Mouse (Mus musculus): ENCODE measurements around the gene Dennd1b. TPM values are rescaled to one million over a fixed set of nuclear protein-coding genes. Genes with fewer than 3 reads are reported as not detected.
A peak's percentile ranks its signal among the peaks of the same experiment; 100 is the strongest.

The Dennd1b gene
- polyA plus RNA-seq, 1 experiment from 2014 or later = 11.1 TPM

DNA sequence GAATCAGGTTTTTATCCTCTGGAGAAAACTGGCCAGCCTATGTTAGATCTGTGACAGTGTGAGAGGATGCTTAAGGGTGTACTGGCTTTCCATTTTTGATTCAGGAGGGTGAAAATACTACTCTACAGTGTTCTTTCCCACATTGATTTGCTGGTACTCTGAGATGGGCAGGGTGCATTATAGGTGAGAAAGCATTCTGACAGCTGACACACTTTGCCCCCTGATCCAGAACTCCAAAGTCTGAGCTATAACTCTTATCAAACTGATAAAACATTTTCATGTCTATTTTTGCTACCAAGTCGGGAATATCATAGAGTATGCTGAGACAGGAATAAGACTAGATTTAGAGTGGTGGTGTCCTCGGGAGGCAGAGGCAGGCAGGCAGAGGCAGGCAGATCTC lies 2.3 kb downstream of the Dennd1b start:
- ATAC-seq (ENCODE audit: low FRiP score) = no peak
- Histone ChIP-seq H3K9ac (no peak overlapping the region), H3K9me3 (no peaks in the 10 kb centered on the region), H3K27ac (no peak overlapping the region), H3K4me3 (no peak overlapping the region), H3K36me3 (0 out of 2 replicates have a peak, but pooled peaks cover 12% of the 10 kb centered on the region), H3K27me3 (no peaks in the 10 kb centered on the region), H3K4me2 (no peak overlapping the region), H3K4me1 (replicated peaks) (peaks cover 8% of the 10 kb centered on the region)
- 90% methylated on average over 2 of the region's 2 CpGs for WGBS

GRCm38 (mm10) chr1:138967450-138967849 lies 4.2 kb downstream of the Dennd1b start:
- Histone ChIP-seq H3K36me3 (0 out of 2 replicates have a peak, but pooled peaks cover 12% of the 10 kb centered on the region), H3K4me3 (no peak overlapping the region), H3K9me3 (no peaks in the 10 kb centered on the region), H3K27me3 (no peaks in the 10 kb centered on the region), H3K27ac (no peak overlapping the region), H3K4me1 (replicated peaks) (peaks cover 8% of the 10 kb centered on the region), H3K4me2 (no peak overlapping the region), H3K9ac (no peak overlapping the region)
- no peak for ATAC-seq (ENCODE audit: low FRiP score)
- WGBS = 95% methylated on average over 7 of the region's 7 CpGs

GRCm38 (mm10) chr1:138970053-138970452 lies 6.8 kb downstream of the Dennd1b start:
- Histone ChIP-seq H3K27ac (no peak overlapping the region), H3K9ac (no peak overlapping the region), H3K4me1 (replicated peaks) (no peaks in the 10 kb centered on the region), H3K9me3 (no peaks in the 10 kb centered on the region), H3K4me3 (no peak overlapping the region), H3K4me2 (no peak overlapping the region), H3K27me3 (no peaks in the 10 kb centered on the region), H3K36me3 (0 out of 2 replicates have a peak, but pooled peaks cover 12% of the 10 kb centered on the region)
- no peak for ATAC-seq (ENCODE audit: low FRiP score)
- 85% methylated on average over 4 of the region's 4 CpGs for WGBS

DNA sequence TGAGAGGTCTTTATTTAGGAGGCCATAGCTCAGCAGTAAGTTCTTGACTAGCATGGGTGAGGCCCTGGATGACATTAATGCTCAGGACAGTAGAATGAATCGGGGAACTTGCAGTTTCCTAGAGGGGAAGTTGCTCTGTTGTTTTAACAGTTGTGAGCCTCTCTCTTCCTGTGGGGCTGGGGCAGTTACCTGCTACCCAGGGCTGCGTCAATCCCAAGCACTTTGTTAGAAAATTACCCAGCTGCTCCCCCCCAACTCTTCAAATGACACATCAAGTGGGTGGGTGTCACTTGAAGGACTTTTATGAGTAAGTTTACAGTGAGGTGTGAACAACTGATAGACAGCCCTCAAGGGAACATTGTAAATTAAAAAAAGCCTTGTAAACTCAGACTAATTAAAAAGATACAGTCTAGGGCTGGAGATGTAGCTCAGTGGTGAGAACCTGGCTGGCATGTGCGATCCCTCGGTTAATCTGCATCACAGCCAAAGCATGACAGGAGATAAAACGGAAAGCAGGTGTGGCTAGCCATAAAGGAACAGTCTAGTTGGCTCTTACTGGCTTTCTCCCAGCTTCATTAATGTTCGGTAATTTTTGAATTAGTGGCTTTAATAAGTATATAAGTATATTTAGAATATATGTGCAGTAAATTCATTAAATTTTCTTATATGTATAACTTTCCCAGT lies 10.4 kb downstream of the Dennd1b start:
- Histone ChIP-seq H3K9me3 (no peaks in the 10 kb centered on the region), H3K27me3 (no peaks in the 10 kb centered on the region), H3K4me2 (no peak overlapping the region), H3K36me3 (no peaks in the 10 kb centered on the region), H3K9ac (no peak overlapping the region), H3K4me3 (no peak overlapping the region), H3K27ac (no peak overlapping the region), H3K4me1 (replicated peaks) (no peaks in the 10 kb centered on the region)
- ATAC-seq (ENCODE audit: low FRiP score) = no peak
- WGBS = 87% methylated on average over 6 of the region's 6 CpGs

DNA sequence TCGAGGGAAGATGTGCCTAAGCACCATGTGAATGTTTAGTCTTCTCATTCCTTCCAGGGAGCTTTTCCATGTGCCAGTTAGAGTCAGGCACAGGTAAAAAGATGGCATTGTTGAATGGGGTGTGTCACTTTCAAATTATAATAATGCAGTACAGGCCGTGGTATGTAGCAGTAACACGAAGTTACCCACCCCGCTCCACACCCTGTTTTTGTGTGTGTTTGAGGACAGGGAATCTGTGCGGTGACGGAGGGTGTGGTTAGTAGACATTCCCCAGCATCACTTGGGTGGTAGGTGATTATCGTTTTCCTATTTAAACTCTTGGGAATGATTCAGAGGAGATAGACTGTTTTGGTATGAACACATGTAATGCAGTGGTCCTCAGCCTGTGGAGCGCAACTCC lies 11.6 kb downstream of the Dennd1b start:
- ATAC-seq (ENCODE audit: low FRiP score) = no peak
- 93% methylated on average over 8 of the region's 8 CpGs for WGBS
- no peak overlapping the region for H3K4me2 ChIP-seq
- H3K27ac ChIP-seq = no peak overlapping the region
- no peak overlapping the region for H3K4me3 ChIP-seq
- no peaks in the 10 kb centered on the region for H3K9me3 ChIP-seq
- no peaks in the 10 kb centered on the region for H3K36me3 ChIP-seq
- no peak overlapping the region for H3K9ac ChIP-seq
- no peaks in the 10 kb centered on the region for H3K27me3 ChIP-seq
- no peaks in the 10 kb centered on the region for H3K4me1 ChIP-seq (replicated peaks)

DNA sequence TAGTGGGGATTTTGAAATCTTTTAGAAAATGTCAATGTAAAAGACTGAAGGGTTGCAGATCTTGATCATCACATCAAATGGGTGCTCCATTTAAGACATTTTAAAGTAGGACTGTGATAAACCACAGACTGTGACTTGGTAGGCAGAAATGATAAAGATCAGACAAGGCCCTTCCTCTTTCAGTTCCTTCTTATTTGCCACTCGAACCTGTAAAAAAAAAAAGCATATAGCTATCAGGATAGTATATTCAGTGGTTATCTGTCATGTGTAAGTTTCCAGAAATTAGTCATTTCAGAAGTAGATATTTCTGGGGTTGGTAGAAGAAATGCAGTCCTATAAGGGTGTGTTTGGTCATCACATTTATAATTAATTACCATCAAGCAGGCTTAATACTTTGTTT lies 12.7 kb downstream of the Dennd1b start:
- Histone ChIP-seq H3K36me3 (no peaks in the 10 kb centered on the region), H3K4me1 (replicated peaks) (no peaks in the 10 kb centered on the region), H3K9me3 (no peaks in the 10 kb centered on the region), H3K4me2 (no peak overlapping the region), H3K9ac (no peak overlapping the region), H3K27me3 (no peaks in the 10 kb centered on the region), H3K4me3 (no peak overlapping the region), H3K27ac (no peak overlapping the region)
- no peak for ATAC-seq (ENCODE audit: low FRiP score)
- WGBS = 83% methylated on average over 1 of the region's 1 CpGs

- no peaks in the 10 kb centered on the region for H3K36me3 ChIP-seq
- peaks cover 22% of the 10 kb centered on the region for H3K4me1 ChIP-seq (replicated peaks)
- no peak for ATAC-seq (ENCODE audit: low FRiP score)
- no peak overlapping the region for H3K27ac ChIP-seq
- no peak overlapping the region for H3K4me3 ChIP-seq
- H3K27me3 ChIP-seq = no peaks in the 10 kb centered on the region
- H3K4me2 ChIP-seq = no peak overlapping the region
- 78% methylated on average over 7 of the region's 7 CpGs for WGBS
- no peak overlapping the region for H3K9ac ChIP-seq
- no peaks in the 10 kb centered on the region for H3K9me3 ChIP-seq
Measured at GRCm38 (mm10) chr1:138982203-138982602, 19.0 kb downstream of the Dennd1b start.

- Histone ChIP-seq H3K27ac (no peak overlapping the region; the same call in 1 of the 2 replicates), H3K36me3 (no peaks in the 10 kb centered on the region), H3K4me1 (replicated peaks) (peaks cover 22% of the 10 kb centered on the region), H3K4me2 (no peak overlapping the region), H3K9me3 (no peaks in the 10 kb centered on the region), H3K9ac (no peak overlapping the region), H3K27me3 (no peaks in the 10 kb centered on the region), H3K4me3 (no peak overlapping the region)
- 60% methylated on average over 5 of the region's 5 CpGs for WGBS
- 0 out of 2 replicates have a peak, but pooled peaks have one; percentile 32 for ATAC-seq (ENCODE audit: low FRiP score)
Measured at GRCm38 (mm10) chr1:138982611-138983010, 19.4 kb downstream of the Dennd1b start.

DNA sequence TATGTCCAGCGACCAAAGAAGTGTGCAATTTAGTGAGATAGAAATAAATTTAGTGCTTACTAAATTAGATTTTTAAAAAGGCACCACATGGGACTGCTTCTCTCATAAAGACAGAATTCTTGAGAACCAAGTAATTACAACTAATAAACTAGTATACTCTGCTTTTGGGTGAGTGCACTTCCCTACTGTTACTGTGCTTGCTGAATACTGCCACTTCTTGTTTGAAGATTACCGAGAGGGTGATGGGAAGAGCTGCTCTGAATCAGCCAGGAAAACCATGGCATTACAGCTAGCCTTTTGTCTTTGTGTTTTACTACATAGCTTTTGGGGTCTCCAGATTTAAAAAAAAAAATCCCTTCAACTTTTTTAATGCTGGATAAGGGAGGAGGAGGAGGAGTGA lies 19.8 kb downstream of the Dennd1b start:
- Histone ChIP-seq H3K9me3 (no peaks in the 10 kb centered on the region), H3K9ac (no peak overlapping the region), H3K36me3 (no peaks in the 10 kb centered on the region), H3K27ac (no peak overlapping the region), H3K27me3 (no peaks in the 10 kb centered on the region), H3K4me1 (replicated peaks) (peaks cover 22% of the 10 kb centered on the region), H3K4me3 (no peak overlapping the region), H3K4me2 (no peak overlapping the region)
- 69% methylated on average over 2 of the region's 2 CpGs for WGBS
- no peak for ATAC-seq (ENCODE audit: low FRiP score)

DNA sequence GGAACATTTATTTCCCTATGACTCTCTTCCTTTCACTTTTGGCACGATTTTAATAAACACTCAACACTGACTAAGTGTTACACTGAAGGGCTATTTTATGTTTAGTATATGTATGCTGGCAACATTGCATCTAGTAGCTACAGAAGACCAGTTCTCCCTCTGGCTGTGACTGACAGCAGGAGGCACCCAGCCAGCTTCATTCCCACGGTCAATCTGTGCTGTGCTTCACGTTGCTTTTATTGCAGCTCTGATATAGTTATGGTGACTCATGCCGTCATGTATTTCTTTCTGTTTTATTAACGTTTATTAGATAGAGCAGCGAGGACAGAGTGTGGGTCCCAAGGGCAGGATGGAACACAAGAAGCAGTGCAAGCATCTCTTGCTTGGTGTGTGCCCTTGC lies 20.2 kb downstream of the Dennd1b start:
- Histone ChIP-seq H3K27me3 (no peaks in the 10 kb centered on the region), H3K4me3 (no peak overlapping the region), H3K9ac (no peak overlapping the region), H3K27ac (no peak overlapping the region), H3K9me3 (no peaks in the 10 kb centered on the region), H3K4me2 (no peak overlapping the region), H3K4me1 (replicated peaks) (peaks cover 22% of the 10 kb centered on the region), H3K36me3 (no peaks in the 10 kb centered on the region)
- WGBS = 62% methylated on average over 6 of the region's 6 CpGs
- no peak for ATAC-seq (ENCODE audit: low FRiP score)

GRCm38 (mm10) chr1:138984161-138984560 lies 20.9 kb downstream of the Dennd1b start:
- Histone ChIP-seq H3K9ac (no peak overlapping the region), H3K4me2 (no peak overlapping the region), H3K36me3 (no peaks in the 10 kb centered on the region), H3K27me3 (no peaks in the 10 kb centered on the region), H3K4me3 (no peak overlapping the region), H3K27ac (no peak overlapping the region), H3K9me3 (no peaks in the 10 kb centered on the region), H3K4me1 (replicated peaks) (peaks cover 22% of the 10 kb centered on the region)
- 92% methylated on average over 4 of the region's 4 CpGs for WGBS
- no peak for ATAC-seq (ENCODE audit: low FRiP score)

DNA sequence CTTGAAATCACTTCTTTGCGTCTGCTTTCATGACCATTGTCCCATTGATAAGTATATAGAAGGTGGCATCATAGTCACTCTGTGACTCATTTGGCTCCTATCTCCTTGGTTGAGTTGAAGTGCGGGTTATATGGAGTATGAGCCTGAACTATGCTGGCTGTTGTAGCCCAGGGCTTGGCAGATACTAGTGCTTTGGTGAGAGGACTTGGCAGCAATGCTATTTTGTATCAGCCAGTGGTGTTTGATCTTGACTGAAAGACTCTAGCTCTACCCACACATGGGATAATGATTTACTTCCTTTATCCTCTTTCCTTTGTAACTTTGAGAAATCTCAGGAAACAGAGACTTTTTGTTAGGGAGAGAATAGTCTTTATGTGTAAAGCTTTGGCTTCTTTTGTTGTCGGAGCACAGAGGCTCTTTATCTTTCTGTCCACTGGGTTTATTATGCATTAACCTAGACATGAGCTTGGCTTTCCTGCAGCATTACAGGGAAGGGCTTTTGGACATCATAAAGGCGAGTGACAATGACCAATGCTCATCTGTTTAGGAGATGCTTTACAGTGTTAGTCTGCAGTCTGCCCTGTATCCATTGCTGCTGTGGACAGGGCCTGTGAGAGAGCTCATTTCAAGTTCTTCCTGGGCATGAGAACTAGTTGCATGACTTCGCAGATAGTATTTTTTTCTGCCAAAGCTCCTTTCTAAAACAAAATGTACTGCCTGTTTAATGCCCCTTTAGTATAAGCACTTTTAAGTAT lies 29.3 kb downstream of the Dennd1b start:
- H3K4me1 ChIP-seq (replicated peaks) = 0 out of 2 replicates have a peak, but pooled peaks cover 3% of the 10 kb centered on the region
- no peak for ATAC-seq (ENCODE audit: low FRiP score)
- no peaks in the 10 kb centered on the region for H3K27me3 ChIP-seq
- H3K36me3 ChIP-seq = peaks cover 4% of the 10 kb centered on the region; the same call in 1 of the 2 replicates
- no peak overlapping the region for H3K4me3 ChIP-seq
- H3K4me2 ChIP-seq = no peak overlapping the region
- H3K27ac ChIP-seq = peak overlapping the region; percentile 4; the same call in 1 of the 2 replicates
- no peak overlapping the region for H3K9ac ChIP-seq
- peaks cover 5% of the 10 kb centered on the region; the same call in 1 of the 2 replicates for H3K9me3 ChIP-seq
- 61% methylated on average over 5 of the region's 5 CpGs for WGBS

Measured in hindbrain, embryonic 13.5 days (tissue).